ENCODE assay signal across 10 mouse cellular contexts in the genomic region with DNA sequence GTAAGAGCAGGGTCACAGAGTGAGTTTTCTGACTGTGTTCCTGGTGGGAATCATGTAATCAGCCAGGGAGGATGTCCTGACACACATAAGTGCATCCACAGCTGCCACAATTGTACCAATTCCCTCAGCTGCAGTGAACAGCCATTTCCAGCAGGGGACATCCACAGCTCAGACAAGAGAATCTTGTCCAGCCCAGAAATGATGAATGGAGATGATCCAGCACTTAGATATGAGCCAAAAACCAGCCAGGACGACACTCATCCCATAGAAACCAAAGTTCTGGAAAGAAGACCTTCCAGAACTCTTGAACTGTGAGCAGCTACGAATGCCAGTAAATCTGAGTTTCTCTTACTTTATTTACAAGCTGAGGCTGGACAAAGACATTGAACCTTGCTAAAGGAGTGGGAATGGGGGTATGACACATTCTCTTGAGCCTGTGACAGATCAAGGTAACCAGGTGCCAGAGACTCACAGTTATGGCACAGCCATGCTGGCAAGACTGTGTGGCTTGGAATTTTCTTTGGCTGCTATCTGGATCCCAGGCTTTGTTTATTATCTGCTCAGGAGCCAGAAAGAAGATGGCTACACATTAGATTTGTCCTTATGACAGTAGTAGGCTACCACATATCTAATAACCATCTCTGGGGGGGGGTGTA.
A peak's percentile ranks its signal among the peaks of the same experiment; 100 is the strongest.
DNase-seq lines count a peak whose midpoint lies in the region; ATAC-seq and TF ChIP-seq lines count a peak whose summit lies in the region.
"Had no signal": no experiment of that assay in that cellular context is flagged by ENCODE, and none has a peak within 500 bp of the region (broad histone marks: within the 10 kb centered on the region; RNA-seq: fewer than 3 reads in every experiment).

No protein-coding gene starts in this region.

- no peak overlapping the region for H3K4me2 ChIP-seq in heart, embryonic 11.5 days
- H3K4me2 ChIP-seq in forebrain, embryonic 16.5 days (ENCODE audit: low read length) = no peak overlapping the region
- no peak overlapping the region for H3K4me2 ChIP-seq in liver, postnatal 0 days (ENCODE audit: low read depth, low read length)

- H3K9me3 ChIP-seq in heart, embryonic 11.5 days (replicated peaks; ENCODE audit: control insufficient read depth, low read length) = no peaks in the 10 kb centered on the region
- no peaks in the 10 kb centered on the region for H3K9me3 ChIP-seq in forebrain, embryonic 16.5 days (ENCODE audit: control insufficient read depth, low read length)
- H3K9me3 ChIP-seq in liver, postnatal 0 days (ENCODE audit: low read length) = no peaks in the 10 kb centered on the region

- no peak overlapping the region for H3K9ac ChIP-seq in heart, embryonic 11.5 days (ENCODE audit: low read depth, low read length)
- no peak overlapping the region for H3K9ac ChIP-seq in forebrain, embryonic 16.5 days (replicated peaks; ENCODE audit: low read depth, low read length)
- H3K9ac ChIP-seq in liver, postnatal 0 days (replicated peaks) = no peak overlapping the region

- TF ChIP-seq CTCF in liver, postnatal 0 days (IDR thresholded peaks at IDR 0.05; ENCODE audit: low read depth) = peak; percentile 72

- TF ChIP-seq EP300 in liver, postnatal 0 days (IDR thresholded peaks at IDR 0.05; ENCODE audit: low read depth) = no peak

- H3K27ac ChIP-seq in heart, embryonic 11.5 days (ENCODE audit: low read depth, low read length) = no peak overlapping the region
- no peak overlapping the region for H3K27ac ChIP-seq in forebrain, embryonic 16.5 days (ENCODE audit: low read length)
- no peak overlapping the region for H3K27ac ChIP-seq in liver, postnatal 0 days (ENCODE audit: low read depth)

- H3K4me3 ChIP-seq in heart, embryonic 11.5 days (ENCODE audit: low read depth, low read length) = no peak overlapping the region
- H3K4me3 ChIP-seq in forebrain, embryonic 16.5 days (replicated peaks; ENCODE audit: low read length) = no peak overlapping the region
- no peak overlapping the region for H3K4me3 ChIP-seq in liver, postnatal 0 days (ENCODE audit: low read depth, low read length)
- H3K4me3 ChIP-seq: myocyte had no signal

- no peak for ATAC-seq in heart, embryonic 11.5 days (replicated peaks; ENCODE audit: insufficient number of reproducible peaks, low FRiP score, low TSS enrichment)
- peak; percentile 56; the same call in 1 of the 2 replicates for ATAC-seq in cerebellum, adult (ENCODE audit: insufficient number of reproducible peaks, low FRiP score, low TSS enrichment)
- ATAC-seq in forebrain, embryonic 16.5 days = peak; percentile 80
- no peak for ATAC-seq in liver, postnatal 0 days

- peak; percentile 11 for DNase-seq in heart, adult 8-10 months (ENCODE audit: low spot score)
- DNase-seq in kidney, postnatal 10 days = peak; percentile 58
- peak; percentile 17 for DNase-seq in liver, postnatal 0 days
- peak; percentile 24 for DNase-seq in retina, postnatal 7 days (ENCODE audit: low read depth, low spot score)
- DNase-seq in T-cell, adult 2 months (ENCODE audit: low spot score) = no peak

- no peaks in the 10 kb centered on the region for H3K4me1 ChIP-seq in heart, embryonic 11.5 days (ENCODE audit: control insufficient read depth, insufficient read depth, low read length)
- H3K4me1 ChIP-seq in forebrain, embryonic 16.5 days (replicated peaks; ENCODE audit: control insufficient read depth, insufficient read depth, low read length) = 0 out of 2 replicates have a peak, but pooled peaks cover 3% of the 10 kb centered on the region
- no peaks in the 10 kb centered on the region for H3K4me1 ChIP-seq in liver, postnatal 0 days (ENCODE audit: insufficient read depth)

- 52% methylated on average over 2 of the region's 2 CpGs for WGBS in heart, embryonic 11.5 days (ENCODE audit: insufficient replicate concordance)
- WGBS in forebrain, embryonic 16.5 days = 41% methylated on average over 2 of the region's 2 CpGs
- WGBS in liver, postnatal 0 days (ENCODE audit: insufficient replicate concordance) = 38% methylated on average over 2 of the region's 2 CpGs

- H3K27me3 ChIP-seq in heart, embryonic 11.5 days (ENCODE audit: control insufficient read depth, insufficient read depth, low read length) = no peaks in the 10 kb centered on the region
- H3K27me3 ChIP-seq in forebrain, embryonic 16.5 days (replicated peaks; ENCODE audit: control insufficient read depth, insufficient read depth, low read length) = no peaks in the 10 kb centered on the region
- H3K27me3 ChIP-seq in liver, postnatal 0 days (ENCODE audit: insufficient read depth, low read length) = no peaks in the 10 kb centered on the region
- H3K27me3 ChIP-seq: CH12.LX had no signal

- no peaks in the 10 kb centered on the region for H3K36me3 ChIP-seq in heart, embryonic 11.5 days (ENCODE audit: control insufficient read depth, insufficient read depth, low read length)
- no peaks in the 10 kb centered on the region for H3K36me3 ChIP-seq in forebrain, embryonic 16.5 days (ENCODE audit: control insufficient read depth, insufficient read depth)
- no peaks in the 10 kb centered on the region for H3K36me3 ChIP-seq in liver, postnatal 0 days (replicated peaks; ENCODE audit: insufficient read depth, low read length)

Comparison
In these comparisons a context has a peak if more than half of its experiments do, and no peak if none do; other contexts are left out.
1. ATAC-seq: peak in cerebellum, adult (single experiment) and forebrain, embryonic 16.5 days (single experiment); none in heart, embryonic 11.5 days (single experiment) and liver, postnatal 0 days (single experiment).